Mouse (Mus musculus) limb, embryonic 14.5 days (tissue): Measurements from ENCODE around the gene Dync2h1. TPM values are rescaled to one million over a fixed set of nuclear protein-coding genes. Genes with fewer than 3 reads are reported as not detected.
"Not testable (repeated sequence)": the region's sequence is repeated elsewhere in the genome, so short reads cannot be mapped to it uniquely, and the experiment has no call there.

Source experiments
- ATAC-seq: fragments of 200-750 bp; cut with Nextera tagmentation; 2 replicates; pipeline ENCODE4 v1.8.0; 2017; ENCODE audit warnings: low read depth, moderate number of reproducible peaks, moderate TSS enrichment; ENCODE audit not compliant: low FRiP score
- DNase-seq: peaks from one replicate; pipeline ENCODE4 v3.0.0-alpha.2; 2015; ENCODE audit warnings: low spot score
- H3K27ac ChIP-seq: fragments of 300-500 bp; sonication (generic); replicated peaks from 2 replicates; pipeline ENCODE4 v1.5.1; 2014; ENCODE audit warnings: low read depth, mild to moderate bottlenecking, low read length, moderate library complexity, mixed read lengths
- H3K27me3 ChIP-seq: fragments of 300-500 bp; sonication (generic); 2 replicates; pipeline ENCODE4 v1.6.1; 2014; ENCODE audit warnings: low read length, mixed read lengths; ENCODE audit not compliant: control insufficient read depth, insufficient read depth
- H3K36me3 ChIP-seq: fragments of 300-500 bp; sonication (generic); 2 replicates; pipeline ENCODE4 v1.6.1; 2014; ENCODE audit warnings: mild to moderate bottlenecking, low read length, moderate library complexity, mixed read lengths; ENCODE audit not compliant: control insufficient read depth, insufficient read depth
- H3K4me1 ChIP-seq: fragments of 300-500 bp; sonication (generic); 2 replicates; pipeline ENCODE4 v1.6.1; 2014; ENCODE audit warnings: antibody characterized with exemption, low read length, mixed read lengths; ENCODE audit not compliant: control insufficient read depth, insufficient read depth
- H3K4me2 ChIP-seq: fragments of 300-500 bp; sonication (generic); replicated peaks from 2 replicates; pipeline ENCODE4 v1.6.1; 2014; ENCODE audit warnings: low read depth, mild to moderate bottlenecking, low read length, moderate library complexity; ENCODE audit not compliant: severe bottlenecking
- H3K4me3 ChIP-seq: fragments of 300-500 bp; sonication (generic); replicated peaks from 2 replicates; pipeline ENCODE4 v1.5.1; 2014; ENCODE audit warnings: low read length
- H3K9ac ChIP-seq: fragments of 300-500 bp; sonication (generic); 2 replicates; pipeline ENCODE4 v1.6.1; 2014; ENCODE audit warnings: mild to moderate bottlenecking, low read depth, low read length, moderate library complexity; ENCODE audit not compliant: severe bottlenecking
- H3K9me3 ChIP-seq: fragments of 300-500 bp; sonication (generic); 2 replicates; pipeline ENCODE4 v1.6.1; 2016; ENCODE audit warnings: low read length; ENCODE audit not compliant: control insufficient read depth
- POLR2A ChIP-seq: fragments of 200-500 bp; IDR thresholded peaks from 2 replicates; pipeline ENCODE4 v1.8.0; 2012; ENCODE audit warnings: inconsistent platforms, mild to moderate bottlenecking, moderate library complexity, borderline replicate concordance; ENCODE audit not compliant: insufficient read depth, insufficient read length; ENCODE audit errors: extremely low read depth
- WGBS: fragments of 180-500 bp; shearing (Covaris S2); extraction: QIAGEN DNeasy Blood & Tissue Kit; methylation state at CpG from one replicate; pipeline ENCODE4 v1.1.7; 2014; 5-methylcytosine and 5-hydroxymethylcytosine counted together
- polyA plus RNA-seq, 2 experiments: library from polyadenylated mRNA; depleted of rRNA in 1 of 2; stranded (reverse) in 1 of 2; unstranded in 1 of 2; fragments of >200 nt; fragmentation: Nextera tagmentation in 1 of 2; extraction: Ambion mirVana in 1 of 2; gene quantifications; 2 replicates each; pipeline versions ENCODE4 v1.2.1 to v1.2.3; 2012 to 2014

The Dync2h1 gene
- polyA plus RNA-seq, 2 experiments: 5.1 to 17.7 TPM

DNA sequence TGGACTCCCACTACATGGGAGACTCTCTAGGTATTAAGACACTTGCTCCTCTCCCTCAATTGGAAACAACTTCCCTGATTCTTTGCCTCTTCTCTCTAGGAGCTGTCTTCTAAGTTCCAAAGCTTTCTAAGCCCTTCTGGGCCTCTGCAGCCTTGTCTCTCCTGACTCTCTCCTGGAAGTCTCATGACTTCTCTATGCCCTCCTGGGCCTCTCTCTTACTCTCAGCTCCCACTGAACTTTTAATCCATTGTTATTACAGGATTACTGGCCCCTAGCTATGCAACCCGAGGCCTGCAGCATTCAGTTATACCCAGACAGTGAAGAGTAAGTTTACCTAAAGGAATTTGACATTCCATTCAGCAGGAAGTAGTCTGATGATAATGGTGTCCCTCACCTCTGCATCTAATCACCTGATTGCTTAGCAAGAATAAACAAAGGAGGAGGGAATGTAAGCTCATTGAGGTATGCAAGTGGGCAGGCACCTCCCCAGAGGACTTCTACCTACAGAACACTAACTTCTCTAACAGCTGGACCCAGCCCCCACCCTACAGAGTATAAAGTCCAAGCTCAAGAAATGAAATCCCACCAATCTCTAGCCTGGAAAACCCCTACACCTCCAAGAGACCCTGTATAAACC lies 256.7 kb downstream of the Dync2h1 start:
- no peak overlapping the region for H3K27ac ChIP-seq
- DNase-seq (no peak), ATAC-seq (no peak)
- no peaks in the 10 kb centered on the region for H3K4me1 ChIP-seq
- H3K27me3 ChIP-seq: no peaks in the 10 kb centered on the region
- WGBS: 21% methylated on average over 1 of the region's 1 CpGs
- no peak overlapping the region for H3K9ac ChIP-seq
- peaks cover 3% of the 10 kb centered on the region for H3K36me3 ChIP-seq
- no peak overlapping the region for H3K4me2 ChIP-seq
- H3K9me3 ChIP-seq: no peaks in the 10 kb centered on the region
- no peak overlapping the region for H3K4me3 ChIP-seq
- no peak for TF ChIP-seq POLR2A

DNA sequence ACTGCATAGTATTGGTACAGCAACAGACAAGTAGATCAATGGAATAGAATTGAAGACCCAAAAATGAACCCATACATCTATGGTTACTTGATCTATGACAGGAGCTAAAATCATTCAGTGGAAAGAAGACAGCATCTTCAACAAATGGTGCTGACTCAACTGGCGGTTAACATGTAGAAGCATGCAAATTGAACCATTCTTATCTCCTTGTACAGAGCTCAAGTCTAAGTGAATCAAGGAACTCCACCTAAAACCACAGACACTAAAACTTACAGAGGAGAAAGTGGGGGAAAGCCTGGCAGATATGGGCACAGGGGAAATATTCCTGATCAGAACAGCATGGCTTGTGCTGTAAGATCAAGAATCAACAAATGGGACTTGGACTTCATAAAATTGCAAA lies 270.8 kb downstream of the Dync2h1 start:
- ATAC-seq (no peak), DNase-seq (no peak)
- Histone ChIP-seq H3K27me3 (no peaks in the 10 kb centered on the region), H3K27ac (no peak overlapping the region), H3K4me2 (no peak overlapping the region), H3K9me3 (no peaks in the 10 kb centered on the region), H3K9ac (no peak overlapping the region), H3K4me1 (no peaks in the 10 kb centered on the region), H3K36me3 (no peaks in the 10 kb centered on the region), H3K4me3 (no peak overlapping the region)
- no peak for TF ChIP-seq POLR2A
- 95% methylated on average over 1 of the region's 1 CpGs for WGBS

DNA sequence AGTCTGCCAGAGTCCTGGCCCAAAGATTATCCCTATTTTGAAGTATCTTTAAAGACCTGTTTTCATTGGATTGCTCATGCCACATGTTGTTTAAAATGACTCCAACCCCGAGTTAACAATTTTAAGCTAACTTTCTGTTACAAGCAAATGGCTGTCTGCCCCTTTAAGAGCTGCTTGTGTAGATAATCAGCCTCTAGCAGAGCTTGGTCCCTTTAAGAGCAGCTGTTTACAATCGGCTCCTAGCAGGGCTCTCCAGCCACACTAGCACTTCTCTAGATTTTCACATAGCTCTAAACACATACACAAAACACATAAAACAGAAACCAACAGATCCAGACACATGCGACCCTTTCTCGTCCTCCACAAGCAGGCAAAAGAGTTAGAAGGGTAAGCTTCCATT lies 273.7 kb downstream of the Dync2h1 start:
- not testable (repeated sequence) for H3K9me3 ChIP-seq, H3K27me3 ChIP-seq, H3K27ac ChIP-seq, H3K4me2 ChIP-seq, ATAC-seq, H3K4me3 ChIP-seq, H3K9ac ChIP-seq, H3K4me1 ChIP-seq, DNase-seq, H3K36me3 ChIP-seq
- WGBS: 30% methylated on average over 4 of the region's 4 CpGs

DNA sequence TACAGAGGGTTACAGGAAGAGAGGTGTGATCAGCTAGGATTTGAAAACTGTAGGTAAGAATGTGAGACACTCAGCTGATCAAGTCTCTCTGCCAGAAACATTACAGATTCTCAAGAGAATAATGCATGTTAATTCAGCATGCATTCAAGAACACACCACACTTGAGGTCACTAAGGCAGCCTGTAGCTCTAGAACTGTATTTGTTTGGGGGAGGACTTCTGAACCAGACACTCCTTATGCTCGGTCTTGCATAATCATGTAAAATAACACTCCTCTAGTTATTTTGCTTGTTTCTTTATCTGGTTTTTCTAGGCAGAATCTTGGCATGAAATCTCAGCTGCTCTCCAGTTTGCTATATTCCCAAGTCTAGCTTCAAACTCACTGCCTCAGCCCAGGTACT lies 282.6 kb downstream of the Dync2h1 start:
- Histone ChIP-seq H3K4me1 (no peaks in the 10 kb centered on the region), H3K27ac (no peak overlapping the region), H3K4me2 (no peak overlapping the region), H3K4me3 (no peak overlapping the region), H3K36me3 (no peaks in the 10 kb centered on the region), H3K27me3 (no peaks in the 10 kb centered on the region), H3K9me3 (no peaks in the 10 kb centered on the region), H3K9ac (no peak overlapping the region)
- no peak for ATAC-seq
- no peak for TF ChIP-seq POLR2A
- WGBS: 90% methylated on average over 1 of the region's 1 CpGs
- no peak for DNase-seq

DNA sequence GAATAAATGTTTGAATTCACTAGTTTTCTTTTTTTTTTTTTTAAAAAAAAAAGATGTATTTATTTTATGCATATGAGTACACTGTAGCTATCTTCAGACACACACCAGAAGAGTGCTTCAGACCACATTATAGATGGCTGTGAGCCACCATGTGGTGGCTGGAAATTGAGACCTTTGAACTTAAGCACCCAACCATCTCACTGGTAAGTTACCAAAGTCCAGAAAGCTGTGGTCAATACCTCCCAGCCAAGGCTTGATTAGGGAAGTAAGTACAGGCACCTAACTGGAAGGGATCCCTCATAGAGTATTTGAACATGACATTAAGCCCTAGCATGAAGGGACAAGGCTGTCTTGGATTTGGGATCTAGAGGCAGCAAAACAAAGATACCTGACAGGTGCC lies 292.9 kb downstream of the Dync2h1 start:
- H3K9me3 ChIP-seq: no peaks in the 10 kb centered on the region
- H3K36me3 ChIP-seq: no peaks in the 10 kb centered on the region
- TF ChIP-seq POLR2A: no peak
- no peak for DNase-seq
- H3K4me3 ChIP-seq: no peak overlapping the region
- no peak for ATAC-seq
- no peak overlapping the region for H3K9ac ChIP-seq
- H3K27ac ChIP-seq: no peak overlapping the region
- no peak overlapping the region for H3K4me2 ChIP-seq
- no peaks in the 10 kb centered on the region for H3K4me1 ChIP-seq
- H3K27me3 ChIP-seq: no peaks in the 10 kb centered on the region
